ENCODE assay signal across 8 mouse cellular contexts in the genomic region with DNA sequence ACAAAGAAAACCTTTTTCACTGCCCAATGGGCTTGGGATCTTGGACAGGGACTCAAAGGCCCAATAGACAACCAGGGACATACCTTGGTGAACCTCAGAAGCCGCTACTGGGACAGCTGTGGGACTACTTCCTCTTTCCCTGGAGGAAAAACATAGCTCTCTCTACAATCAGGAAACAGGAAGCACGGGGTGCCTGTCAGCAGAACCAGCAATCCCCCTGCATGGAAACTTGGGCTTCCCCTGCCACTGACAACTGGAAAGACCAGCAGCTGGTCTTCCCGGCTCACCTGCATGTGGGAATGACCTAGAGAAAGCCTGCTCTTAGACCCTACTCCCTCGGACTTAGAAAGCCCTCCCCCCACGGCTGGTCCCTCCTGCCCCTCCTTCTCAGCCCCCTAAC.
A peak's percentile ranks its signal among the peaks of the same experiment; 100 is the strongest.
DNase-seq lines count a peak whose midpoint lies in the region; ATAC-seq lines count a peak whose summit lies in the region.

No protein-coding gene starts in this region.

- H3K9me3 ChIP-seq in intestine, embryonic 15.5 days: no peaks in the 10 kb centered on the region
- H3K9me3 ChIP-seq in megakaryocyte, embryonic 14.5 days: no peaks in the 10 kb centered on the region

- peak; percentile 26 to 31 for DNase-seq in lung, adult 18-20 months
- DNase-seq in lung, postnatal 14 days: no peak
- no peak for DNase-seq in retina, postnatal 1 day
- DNase-seq in right cerebral cortex, postnatal 14 days: no peak
- DNase-seq in left cerebral cortex, adult 18-20 months (ENCODE audit: low spot score in 2 of 2): no peak

- WGBS in intestine, embryonic 15.5 days: 42% methylated on average over 5 of the region's 5 CpGs

- H3K4me2 ChIP-seq in intestine, embryonic 15.5 days (replicated peaks): peak overlapping the region; percentile 20; the same call in 1 of the 2 replicates

- no peaks in the 10 kb centered on the region for H3K27me3 ChIP-seq in intestine, embryonic 15.5 days (replicated peaks)
- peaks cover 12% of the 10 kb centered on the region for H3K27me3 ChIP-seq in megakaryocyte, embryonic 14.5 days (replicated peaks)

- peak overlapping the region; percentile 41 for H3K4me3 ChIP-seq in brown adipose tissue, adult 24 weeks (ENCODE audit: insufficient read depth, low read depth, low read length)
- no peak overlapping the region for H3K4me3 ChIP-seq in intestine, embryonic 15.5 days (replicated peaks)
- peak overlapping the region; percentile 88 for H3K4me3 ChIP-seq in megakaryocyte, embryonic 14.5 days (replicated peaks)

- no peak overlapping the region for H3K27ac ChIP-seq in brown adipose tissue, adult 24 weeks (replicated peaks; ENCODE audit: low read depth, low read length)
- peak overlapping the region; percentile 15; the same call in 1 of the 2 replicates for H3K27ac ChIP-seq in intestine, embryonic 15.5 days

- H3K36me3 ChIP-seq in intestine, embryonic 15.5 days: no peaks in the 10 kb centered on the region
- H3K36me3 ChIP-seq in megakaryocyte, embryonic 14.5 days (replicated peaks; ENCODE audit: low read length): peaks cover 3% of the 10 kb centered on the region

- no peak overlapping the region for H3K9ac ChIP-seq in intestine, embryonic 15.5 days

- ATAC-seq in intestine, embryonic 15.5 days: peak; percentile 13

- H3K4me1 ChIP-seq in brown adipose tissue, adult 24 weeks (ENCODE audit: control insufficient read depth, insufficient read depth, insufficient read length, low read length): peaks cover 5% of the 10 kb centered on the region; the same call in 1 of the 2 replicates
- H3K4me1 ChIP-seq in intestine, embryonic 15.5 days (replicated peaks): peaks cover 8% of the 10 kb centered on the region
- H3K4me1 ChIP-seq in megakaryocyte, embryonic 14.5 days: peaks cover 55% of the 10 kb centered on the region

Comparison
In these comparisons a context has a peak if more than half of its experiments do, and no peak if none do; other contexts are left out.
1. DNase-seq: peak in lung, adult 18-20 months (2 of 2); none in lung, postnatal 14 days (single experiment), retina, postnatal 1 day (single experiment), right cerebral cortex, postnatal 14 days (single experiment) and left cerebral cortex, adult 18-20 months (0 of 2).